Mouse (Mus musculus): ENCODE measurements at regions not wholly inside any gene's neighbourhood (a gene's known extent, or its start where the extent isn't known, plus 50 kb on each side); places are given as distances from the start of the nearest gene placed in this dataset.

DNA sequence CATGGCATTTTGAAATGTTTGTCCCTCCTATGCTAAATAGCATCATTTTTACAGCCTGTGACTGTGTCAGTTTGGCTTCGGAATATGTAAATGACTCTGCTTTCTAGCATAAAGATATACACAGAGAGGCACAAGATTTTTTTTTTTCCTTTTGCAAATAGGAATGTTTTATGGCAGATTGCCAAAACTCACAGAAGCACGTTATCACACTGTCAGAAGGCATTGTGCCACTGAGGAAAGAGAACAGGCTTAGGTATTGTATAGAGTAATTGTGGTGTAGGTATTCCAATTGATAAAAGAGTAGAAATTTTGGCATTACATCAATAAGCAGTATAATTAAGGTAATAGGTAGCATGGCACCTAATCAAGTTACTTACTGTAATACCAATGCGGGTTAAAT is 988.5 kb upstream of the Tenm2 start:
- WGBS, result 86% methylated on average over 3 of the region's 3 CpGs
- no peak overlapping the region for H3K27ac ChIP-seq (replicated peaks; ENCODE audit: low read depth, low read length)
- no peak for ATAC-seq (ENCODE audit: insufficient number of reproducible peaks, low FRiP score, low TSS enrichment, low read depth)
- H3K9ac ChIP-seq (ENCODE audit: low read length), result no peak overlapping the region
- H3K9me3 ChIP-seq (ENCODE audit: control insufficient read depth, low read length), result no peaks in the 10 kb centered on the region
- H3K4me3 ChIP-seq (ENCODE audit: low read depth, low read length), result no peak overlapping the region
- no peak overlapping the region for H3K4me2 ChIP-seq (ENCODE audit: low read depth, severe bottlenecking)
- no peaks in the 10 kb centered on the region for H3K27me3 ChIP-seq (ENCODE audit: control insufficient read depth, insufficient read depth, low read length)
- H3K4me1 ChIP-seq (ENCODE audit: control insufficient read depth, insufficient read depth, low read length), result no peaks in the 10 kb centered on the region
- no peak for DNase-seq (ENCODE audit: low spot score)
- H3K36me3 ChIP-seq (ENCODE audit: control insufficient read depth, insufficient read depth, low read length), result no peaks in the 10 kb centered on the region

- Histone ChIP-seq H3K4me3 (ENCODE audit: low read depth, low read length) (no peak overlapping the region), H3K4me1 (ENCODE audit: control insufficient read depth, insufficient read depth, low read length) (no peaks in the 10 kb centered on the region), H3K9me3 (ENCODE audit: control insufficient read depth, low read length) (no peaks in the 10 kb centered on the region), H3K27me3 (ENCODE audit: control insufficient read depth, insufficient read depth, low read length) (no peaks in the 10 kb centered on the region), H3K4me2 (ENCODE audit: low read depth, severe bottlenecking) (no peak overlapping the region), H3K27ac (replicated peaks; ENCODE audit: low read depth, low read length) (no peak overlapping the region), H3K36me3 (ENCODE audit: control insufficient read depth, insufficient read depth, low read length) (no peaks in the 10 kb centered on the region), H3K9ac (ENCODE audit: low read length) (no peak overlapping the region)
- ATAC-seq (ENCODE audit: insufficient number of reproducible peaks, low FRiP score, low TSS enrichment, low read depth) (no peak), DNase-seq (ENCODE audit: low spot score) (no peak)
- WGBS, result 25% methylated on average over 2 of the region's 2 CpGs
Measured at GRCm38 (mm10) chr11:38203347-38203746, 967.6 kb upstream of the Tenm2 start.

DNA sequence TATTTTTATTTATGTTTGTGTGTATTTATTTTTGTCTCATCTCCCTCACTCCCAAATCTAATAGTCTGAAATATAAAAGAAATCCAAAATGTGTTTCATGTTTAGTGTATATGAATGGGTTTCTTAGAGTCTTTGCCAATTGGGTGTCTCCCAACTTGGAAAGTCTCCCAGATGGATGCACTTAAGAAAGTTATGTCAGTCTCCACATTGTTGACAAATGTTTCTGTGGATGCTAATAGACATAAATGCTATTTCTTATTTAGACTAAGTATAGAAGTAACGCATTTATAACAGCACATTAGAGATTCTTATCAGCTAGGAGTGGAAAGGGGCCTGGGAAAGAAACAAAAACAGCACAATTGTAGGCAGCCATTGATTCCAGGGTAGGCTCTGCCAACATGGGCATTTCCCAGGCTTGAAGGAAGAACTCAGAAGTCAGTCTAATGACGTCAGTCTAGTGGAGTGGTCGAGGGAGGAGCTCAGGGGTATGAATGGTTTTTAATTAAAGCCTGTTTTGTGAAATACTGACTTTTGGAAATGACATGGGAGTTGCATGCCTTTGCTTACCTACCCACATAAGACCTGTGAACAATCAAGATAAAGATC is 965.5 kb upstream of the Tenm2 start:
- H3K9ac ChIP-seq (ENCODE audit: low read length), result no peak overlapping the region
- 75% methylated on average over 3 of the region's 3 CpGs for WGBS
- DNase-seq (ENCODE audit: low spot score) (no peak), ATAC-seq (ENCODE audit: insufficient number of reproducible peaks, low FRiP score, low TSS enrichment, low read depth) (no peak)
- H3K9me3 ChIP-seq (ENCODE audit: control insufficient read depth, low read length), result no peaks in the 10 kb centered on the region
- no peaks in the 10 kb centered on the region for H3K4me1 ChIP-seq (ENCODE audit: control insufficient read depth, insufficient read depth, low read length)
- no peak overlapping the region for H3K27ac ChIP-seq (replicated peaks; ENCODE audit: low read depth, low read length)
- no peak overlapping the region for H3K4me3 ChIP-seq (ENCODE audit: low read depth, low read length)
- no peaks in the 10 kb centered on the region for H3K36me3 ChIP-seq (ENCODE audit: control insufficient read depth, insufficient read depth, low read length)
- no peaks in the 10 kb centered on the region for H3K27me3 ChIP-seq (ENCODE audit: control insufficient read depth, insufficient read depth, low read length)
- no peak overlapping the region for H3K4me2 ChIP-seq (ENCODE audit: low read depth, severe bottlenecking)

DNA sequence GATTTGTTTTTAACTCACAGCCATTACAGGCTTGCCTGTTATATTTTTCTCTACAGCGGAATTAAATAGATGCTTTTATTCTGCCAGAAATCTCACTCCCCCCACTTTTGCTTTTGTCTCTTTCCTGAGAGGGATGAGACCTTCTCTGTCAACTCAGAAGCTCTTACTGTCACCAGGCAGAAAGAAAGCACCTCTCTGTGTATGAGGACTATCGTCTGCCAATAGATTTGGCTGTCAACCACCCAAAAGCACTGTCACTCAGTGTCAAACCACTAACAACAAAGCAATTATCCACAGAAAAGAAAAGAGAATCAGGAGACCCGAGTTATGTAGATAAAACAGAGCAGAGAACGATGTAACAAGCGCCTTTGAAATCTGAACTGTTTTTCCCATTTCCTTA is 958.0 kb upstream of the Tenm2 start:
- Histone ChIP-seq H3K4me2 (ENCODE audit: low read depth, severe bottlenecking) (no peak overlapping the region), H3K4me3 (ENCODE audit: low read depth, low read length) (no peak overlapping the region), H3K4me1 (ENCODE audit: control insufficient read depth, insufficient read depth, low read length) (no peaks in the 10 kb centered on the region), H3K36me3 (ENCODE audit: control insufficient read depth, insufficient read depth, low read length) (no peaks in the 10 kb centered on the region), H3K27ac (replicated peaks; ENCODE audit: low read depth, low read length) (no peak overlapping the region), H3K9ac (ENCODE audit: low read length) (no peak overlapping the region), H3K27me3 (ENCODE audit: control insufficient read depth, insufficient read depth, low read length) (no peaks in the 10 kb centered on the region), H3K9me3 (ENCODE audit: control insufficient read depth, low read length) (no peaks in the 10 kb centered on the region)
- no peak for ATAC-seq (ENCODE audit: insufficient number of reproducible peaks, low FRiP score, low TSS enrichment, low read depth)
- DNase-seq (ENCODE audit: low spot score), result no peak
- 76% methylated on average over 5 of the region's 5 CpGs for WGBS

- WGBS, result 78% methylated on average over 2 of the region's 2 CpGs
- Histone ChIP-seq H3K27me3 (ENCODE audit: control insufficient read depth, insufficient read depth, low read length) (no peaks in the 10 kb centered on the region), H3K4me1 (ENCODE audit: control insufficient read depth, insufficient read depth, low read length) (no peaks in the 10 kb centered on the region), H3K4me2 (ENCODE audit: low read depth, severe bottlenecking) (no peak overlapping the region), H3K9me3 (ENCODE audit: control insufficient read depth, low read length) (no peaks in the 10 kb centered on the region), H3K9ac (ENCODE audit: low read length) (no peak overlapping the region), H3K36me3 (ENCODE audit: control insufficient read depth, insufficient read depth, low read length) (no peaks in the 10 kb centered on the region), H3K4me3 (ENCODE audit: low read depth, low read length) (no peak overlapping the region), H3K27ac (replicated peaks; ENCODE audit: low read depth, low read length) (no peak overlapping the region)
- DNase-seq (ENCODE audit: low spot score) (no peak), ATAC-seq (ENCODE audit: insufficient number of reproducible peaks, low FRiP score, low TSS enrichment, low read depth) (no peak)
Measured at GRCm38 (mm10) chr11:38191895-38192547, 956.3 kb upstream of the Tenm2 start.

GRCm38 (mm10) chr11:38191437-38191836 is 955.7 kb upstream of the Tenm2 start:
- WGBS, result 52% methylated on average over 3 of the region's 3 CpGs
- no peak overlapping the region for H3K4me3 ChIP-seq (ENCODE audit: low read depth, low read length)
- no peak overlapping the region for H3K4me2 ChIP-seq (ENCODE audit: low read depth, severe bottlenecking)
- H3K27me3 ChIP-seq (ENCODE audit: control insufficient read depth, insufficient read depth, low read length), result no peaks in the 10 kb centered on the region
- H3K4me1 ChIP-seq (ENCODE audit: control insufficient read depth, insufficient read depth, low read length), result no peaks in the 10 kb centered on the region
- DNase-seq (ENCODE audit: low spot score), result no peak
- no peak overlapping the region for H3K9ac ChIP-seq (ENCODE audit: low read length)
- no peak for ATAC-seq (ENCODE audit: insufficient number of reproducible peaks, low FRiP score, low TSS enrichment, low read depth)
- no peaks in the 10 kb centered on the region for H3K36me3 ChIP-seq (ENCODE audit: control insufficient read depth, insufficient read depth, low read length)
- H3K9me3 ChIP-seq (ENCODE audit: control insufficient read depth, low read length), result no peaks in the 10 kb centered on the region
- no peak overlapping the region for H3K27ac ChIP-seq (replicated peaks; ENCODE audit: low read depth, low read length)

DNA sequence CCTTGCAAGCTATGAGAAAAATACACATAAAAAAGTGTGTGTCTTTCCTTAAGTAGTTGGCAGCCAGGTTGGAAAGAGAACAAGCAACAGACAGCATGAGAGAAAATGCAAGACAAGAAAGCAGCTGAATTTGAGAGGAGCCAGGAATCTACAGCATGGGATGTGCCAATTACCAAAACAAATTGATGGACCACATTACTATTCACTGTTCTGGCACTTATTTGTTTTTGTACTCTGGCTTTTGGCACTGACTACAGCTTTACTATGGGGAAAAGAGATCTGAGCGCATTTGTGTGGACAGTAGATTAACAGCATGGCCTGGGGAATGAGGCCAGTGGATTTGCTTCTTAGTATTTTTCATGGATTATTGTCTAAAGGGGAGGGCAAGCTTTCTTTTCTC is 935.0 kb upstream of the Tenm2 start:
- Histone ChIP-seq H3K4me2 (ENCODE audit: low read depth, severe bottlenecking) (no peak overlapping the region), H3K27me3 (ENCODE audit: control insufficient read depth, insufficient read depth, low read length) (no peaks in the 10 kb centered on the region), H3K4me1 (ENCODE audit: control insufficient read depth, insufficient read depth, low read length) (no peaks in the 10 kb centered on the region), H3K27ac (replicated peaks; ENCODE audit: low read depth, low read length) (no peak overlapping the region), H3K9me3 (ENCODE audit: control insufficient read depth, low read length) (no peaks in the 10 kb centered on the region), H3K9ac (ENCODE audit: low read length) (no peak overlapping the region), H3K36me3 (ENCODE audit: control insufficient read depth, insufficient read depth, low read length) (no peaks in the 10 kb centered on the region), H3K4me3 (ENCODE audit: low read depth, low read length) (no peak overlapping the region)
- DNase-seq (ENCODE audit: low spot score) (no peak), ATAC-seq (ENCODE audit: insufficient number of reproducible peaks, low FRiP score, low TSS enrichment, low read depth) (no peak)
- 79% methylated on average over 1 of the region's 1 CpGs for WGBS

GRCm38 (mm10) chr11:38158310-38158709 is 922.5 kb upstream of the Tenm2 start:
- H3K36me3 ChIP-seq (ENCODE audit: control insufficient read depth, insufficient read depth, low read length), result no peaks in the 10 kb centered on the region
- 88% methylated on average over 4 of the region's 4 CpGs for WGBS
- H3K4me2 ChIP-seq (ENCODE audit: low read depth, severe bottlenecking), result no peak overlapping the region
- ATAC-seq (ENCODE audit: insufficient number of reproducible peaks, low FRiP score, low TSS enrichment, low read depth), result no peak
- H3K4me1 ChIP-seq (ENCODE audit: control insufficient read depth, insufficient read depth, low read length), result no peaks in the 10 kb centered on the region
- H3K9ac ChIP-seq (ENCODE audit: low read length), result no peak overlapping the region
- DNase-seq (ENCODE audit: low spot score), result no peak
- no peaks in the 10 kb centered on the region for H3K9me3 ChIP-seq (ENCODE audit: control insufficient read depth, low read length)
- no peak overlapping the region for H3K4me3 ChIP-seq (ENCODE audit: low read depth, low read length)
- no peaks in the 10 kb centered on the region for H3K27me3 ChIP-seq (ENCODE audit: control insufficient read depth, insufficient read depth, low read length)
- H3K27ac ChIP-seq (replicated peaks; ENCODE audit: low read depth, low read length), result no peak overlapping the region

GRCm38 (mm10) chr11:38156944-38157343 is 921.2 kb upstream of the Tenm2 start:
- 84% methylated on average over 9 of the region's 9 CpGs for WGBS
- Histone ChIP-seq H3K9me3 (ENCODE audit: control insufficient read depth, low read length) (no peaks in the 10 kb centered on the region), H3K4me2 (ENCODE audit: low read depth, severe bottlenecking) (no peak overlapping the region), H3K9ac (ENCODE audit: low read length) (no peak overlapping the region), H3K27me3 (ENCODE audit: control insufficient read depth, insufficient read depth, low read length) (no peaks in the 10 kb centered on the region), H3K36me3 (ENCODE audit: control insufficient read depth, insufficient read depth, low read length) (no peaks in the 10 kb centered on the region), H3K4me1 (ENCODE audit: control insufficient read depth, insufficient read depth, low read length) (no peaks in the 10 kb centered on the region), H3K27ac (replicated peaks; ENCODE audit: low read depth, low read length) (no peak overlapping the region), H3K4me3 (ENCODE audit: low read depth, low read length) (no peak overlapping the region)
- DNase-seq (ENCODE audit: low spot score), result no peak
- ATAC-seq (ENCODE audit: insufficient number of reproducible peaks, low FRiP score, low TSS enrichment, low read depth), result no peak

All from limb, embryonic 11.5 days (tissue).